Mouse (Mus musculus): Measurements from ENCODE around the gene Pdlim7. TPM values are rescaled to one million over a fixed set of nuclear protein-coding genes. Genes with fewer than 3 reads are reported as not detected.
A peak's percentile ranks its signal among the peaks of the same experiment; 100 is the strongest.

The Pdlim7 gene
- polyA plus RNA-seq, 1 experiment from 2014 or later, result 229 TPM

GRCm38 (mm10) chr13:55540933-55541332 is 27.5 kb upstream of the Pdlim7 start:
- H3K36me3 ChIP-seq (ENCODE audit: control insufficient read depth, insufficient read depth), result peaks cover 40% of the 10 kb centered on the region
- H3K9ac ChIP-seq (ENCODE audit: low read length), result no peak overlapping the region
- H3K27ac ChIP-seq (ENCODE audit: low read length), result no peak overlapping the region
- WGBS, result 90% methylated on average over 2 of the region's 2 CpGs
- no peak overlapping the region for H3K4me2 ChIP-seq (ENCODE audit: low read depth, low read length)
- ATAC-seq (replicated peaks; ENCODE audit: extremely low read depth, insufficient read depth, low FRiP score), result no peak
- H3K9me3 ChIP-seq (replicated peaks; ENCODE audit: control insufficient read depth, low read length), result no peaks in the 10 kb centered on the region
- H3K4me1 ChIP-seq (ENCODE audit: control insufficient read depth, insufficient read depth, low read length), result peaks cover 3% of the 10 kb centered on the region; the same call in 1 of the 2 replicates
- no peak overlapping the region for H3K4me3 ChIP-seq (ENCODE audit: low read length)
- no peaks in the 10 kb centered on the region for H3K27me3 ChIP-seq (ENCODE audit: control insufficient read depth, insufficient read depth, low read length)

DNA sequence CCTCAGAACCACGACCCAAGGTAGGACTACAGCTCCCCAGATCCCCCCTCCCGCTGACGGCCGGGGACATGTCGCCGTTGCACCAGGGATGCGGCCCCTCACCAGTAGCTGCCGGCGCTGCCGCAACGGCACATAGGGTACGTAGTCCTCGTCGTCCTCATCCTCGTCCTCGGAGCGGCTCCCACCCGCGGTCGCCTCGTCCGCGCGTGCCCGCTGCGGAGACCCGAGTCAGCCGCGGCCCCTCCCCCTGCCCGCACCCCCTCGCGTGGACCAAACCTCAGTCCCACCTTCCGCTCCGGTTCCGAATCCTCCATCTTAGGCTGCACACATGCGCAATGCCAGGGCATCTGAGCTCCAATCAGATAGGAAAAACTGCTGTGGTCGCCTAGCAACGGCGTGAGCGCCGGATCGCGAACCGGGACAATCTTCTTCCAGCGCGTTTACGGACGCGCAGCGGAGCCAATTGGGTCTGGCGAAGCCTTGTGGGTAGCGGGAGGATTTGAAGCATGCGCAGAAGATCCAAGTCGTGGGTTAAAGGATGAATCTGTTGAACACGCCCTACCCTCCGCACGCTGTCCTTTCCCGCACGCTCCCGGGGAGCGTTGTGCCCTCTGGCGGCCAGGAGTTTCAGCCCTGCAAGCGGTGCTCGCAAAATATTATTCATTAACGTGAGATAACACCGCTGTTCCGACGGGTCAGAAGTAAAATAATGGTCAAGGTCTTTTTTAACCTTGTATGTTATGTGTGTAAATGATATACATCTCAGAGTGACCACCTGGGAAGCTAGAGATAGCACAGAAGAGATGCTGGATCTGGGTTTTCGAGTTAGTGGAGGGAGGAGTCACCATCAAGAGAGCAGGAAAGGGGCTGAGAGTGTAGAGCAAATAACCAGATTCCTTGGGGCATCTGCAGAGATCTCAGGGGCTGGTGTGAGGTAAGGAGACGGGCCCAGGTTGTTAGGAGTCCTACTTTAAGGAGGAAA is 23.0 kb upstream of the Pdlim7 start, which contains the start of gene Ddx41:
Gene Ddx41, minus strand, starts transcription at position 465 of the 982 bp plus-strand sequence.
- 1% methylated on average over 69 of the region's 70 CpGs for WGBS

GRCm38 (mm10) chr13:55535796-55536193 is 22.3 kb upstream of the Pdlim7 start:
- H3K27ac ChIP-seq (ENCODE audit: low read length), result no peak overlapping the region
- ATAC-seq (replicated peaks; ENCODE audit: extremely low read depth, insufficient read depth, low FRiP score), result peak; percentile 5; the same call in 1 of the 2 replicates
- 18% methylated on average over 17 of the region's 17 CpGs for WGBS
- no peaks in the 10 kb centered on the region for H3K27me3 ChIP-seq (ENCODE audit: control insufficient read depth, insufficient read depth, low read length)
- peaks cover 52% of the 10 kb centered on the region for H3K36me3 ChIP-seq (ENCODE audit: control insufficient read depth, insufficient read depth)
- H3K9me3 ChIP-seq (replicated peaks; ENCODE audit: control insufficient read depth, low read length), result no peaks in the 10 kb centered on the region
- peaks cover 12% of the 10 kb centered on the region for H3K4me1 ChIP-seq (ENCODE audit: control insufficient read depth, insufficient read depth, low read length)
- peak overlapping the region; percentile 90 for H3K4me3 ChIP-seq (ENCODE audit: low read length)
- peak overlapping the region; percentile 94 for H3K4me2 ChIP-seq (ENCODE audit: low read depth, low read length)
- H3K9ac ChIP-seq (ENCODE audit: low read length), result peak overlapping the region; percentile 90

More for the DNA sequence above, 23.0 kb upstream of the Pdlim7 start, which contains the start of gene Ddx41:
- peak within 1 kb of the TSS; percentile 43; the same call in 1 of the 2 replicates for H3K27ac ChIP-seq (ENCODE audit: low read length)
- H3K27me3 ChIP-seq (ENCODE audit: control insufficient read depth, insufficient read depth, low read length), result no peaks in the 10 kb centered on the region
- H3K9me3 ChIP-seq (replicated peaks; ENCODE audit: control insufficient read depth, low read length), result no peaks in the 10 kb centered on the region
- H3K4me1 ChIP-seq (ENCODE audit: control insufficient read depth, insufficient read depth, low read length), result peaks cover 12% of the 10 kb centered on the region
- peak within 1 kb of the TSS; percentile 90 for H3K9ac ChIP-seq (ENCODE audit: low read length)
- H3K4me3 ChIP-seq (ENCODE audit: low read length), result peak within 1 kb of the TSS; percentile 90
- H3K36me3 ChIP-seq (ENCODE audit: control insufficient read depth, insufficient read depth), result peaks cover 52% of the 10 kb centered on the region
- peak; percentile 98 for ATAC-seq (replicated peaks; ENCODE audit: extremely low read depth, insufficient read depth, low FRiP score)
- peak within 1 kb of the TSS; percentile 94 for H3K4me2 ChIP-seq (ENCODE audit: low read depth, low read length)

- Histone ChIP-seq H3K36me3 (ENCODE audit: control insufficient read depth, insufficient read depth) (peaks cover 54% of the 10 kb centered on the region), H3K27ac (ENCODE audit: low read length) (no peak overlapping the region), H3K9me3 (replicated peaks; ENCODE audit: control insufficient read depth, low read length) (no peaks in the 10 kb centered on the region), H3K4me2 (ENCODE audit: low read depth, low read length) (peak overlapping the region; percentile 94), H3K9ac (ENCODE audit: low read length) (no peak overlapping the region), H3K27me3 (ENCODE audit: control insufficient read depth, insufficient read depth, low read length) (no peaks in the 10 kb centered on the region), H3K4me1 (ENCODE audit: control insufficient read depth, insufficient read depth, low read length) (peaks cover 12% of the 10 kb centered on the region), H3K4me3 (ENCODE audit: low read length) (no peak overlapping the region)
- whole genome bisulfite sequencing, result 92% methylated on average over 15 of the region's 15 CpGs
- no peak for ATAC-seq (replicated peaks; ENCODE audit: extremely low read depth, insufficient read depth, low FRiP score)
Observed at GRCm38 (mm10) chr13:55535191-55535590, 21.7 kb upstream of the Pdlim7 start.

DNA sequence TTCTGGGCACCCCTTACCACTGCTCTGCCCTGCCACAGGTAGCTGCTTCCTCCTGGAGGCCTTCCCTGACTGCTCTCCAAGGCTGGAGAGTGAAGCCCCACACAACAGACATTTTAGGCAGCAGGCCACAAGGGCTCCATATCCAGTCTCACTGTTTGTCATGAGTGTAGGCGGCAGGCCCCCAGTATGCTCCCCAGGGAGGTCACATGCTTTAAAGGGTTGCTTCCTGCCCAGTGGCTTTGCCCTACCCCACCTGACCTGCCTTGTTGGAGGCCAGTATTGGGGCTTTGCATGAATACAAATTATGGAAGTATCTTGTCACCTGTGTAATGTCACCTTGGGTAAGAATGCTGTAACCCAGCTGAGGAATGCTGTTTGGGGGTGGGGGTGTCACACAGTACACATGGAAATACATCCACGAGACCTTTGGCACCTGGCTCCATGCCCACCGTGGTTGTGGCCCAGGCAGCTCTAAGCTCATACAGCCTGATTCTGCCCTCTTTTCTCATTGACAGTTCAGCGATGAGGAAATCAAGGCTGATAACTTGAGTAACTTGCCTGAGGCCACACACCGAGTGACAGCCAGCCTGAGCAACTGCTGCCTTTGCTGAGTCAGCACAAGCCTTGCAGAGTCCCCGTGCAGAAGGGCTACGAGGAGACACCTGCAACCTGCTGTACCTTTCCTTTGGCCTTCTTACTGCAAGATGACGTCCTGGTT is 15.9 kb upstream of the Pdlim7 start, which contains the start of gene Dok3:
Gene Dok3, minus strand, starts transcription at position 99 of the 718 bp plus-strand sequence.
- Histone ChIP-seq H3K9ac (ENCODE audit: low read length) (no peak within 1 kb of the TSS), H3K36me3 (ENCODE audit: control insufficient read depth, insufficient read depth) (peaks cover 34% of the 10 kb centered on the region), H3K9me3 (replicated peaks; ENCODE audit: control insufficient read depth, low read length) (no peaks in the 10 kb centered on the region), H3K27me3 (ENCODE audit: control insufficient read depth, insufficient read depth, low read length) (no peaks in the 10 kb centered on the region), H3K27ac (ENCODE audit: low read length) (0 out of 2 replicates have a peak within 1 kb of the TSS, but pooled peaks have one; percentile 9), H3K4me2 (ENCODE audit: low read depth, low read length) (no peak within 1 kb of the TSS), H3K4me3 (ENCODE audit: low read length) (no peak within 1 kb of the TSS), H3K4me1 (ENCODE audit: control insufficient read depth, insufficient read depth, low read length) (no peaks in the 10 kb centered on the region)
- WGBS, result 70% methylated on average over 8 of the region's 8 CpGs
- ATAC-seq (replicated peaks; ENCODE audit: extremely low read depth, insufficient read depth, low FRiP score), result no peak

DNA sequence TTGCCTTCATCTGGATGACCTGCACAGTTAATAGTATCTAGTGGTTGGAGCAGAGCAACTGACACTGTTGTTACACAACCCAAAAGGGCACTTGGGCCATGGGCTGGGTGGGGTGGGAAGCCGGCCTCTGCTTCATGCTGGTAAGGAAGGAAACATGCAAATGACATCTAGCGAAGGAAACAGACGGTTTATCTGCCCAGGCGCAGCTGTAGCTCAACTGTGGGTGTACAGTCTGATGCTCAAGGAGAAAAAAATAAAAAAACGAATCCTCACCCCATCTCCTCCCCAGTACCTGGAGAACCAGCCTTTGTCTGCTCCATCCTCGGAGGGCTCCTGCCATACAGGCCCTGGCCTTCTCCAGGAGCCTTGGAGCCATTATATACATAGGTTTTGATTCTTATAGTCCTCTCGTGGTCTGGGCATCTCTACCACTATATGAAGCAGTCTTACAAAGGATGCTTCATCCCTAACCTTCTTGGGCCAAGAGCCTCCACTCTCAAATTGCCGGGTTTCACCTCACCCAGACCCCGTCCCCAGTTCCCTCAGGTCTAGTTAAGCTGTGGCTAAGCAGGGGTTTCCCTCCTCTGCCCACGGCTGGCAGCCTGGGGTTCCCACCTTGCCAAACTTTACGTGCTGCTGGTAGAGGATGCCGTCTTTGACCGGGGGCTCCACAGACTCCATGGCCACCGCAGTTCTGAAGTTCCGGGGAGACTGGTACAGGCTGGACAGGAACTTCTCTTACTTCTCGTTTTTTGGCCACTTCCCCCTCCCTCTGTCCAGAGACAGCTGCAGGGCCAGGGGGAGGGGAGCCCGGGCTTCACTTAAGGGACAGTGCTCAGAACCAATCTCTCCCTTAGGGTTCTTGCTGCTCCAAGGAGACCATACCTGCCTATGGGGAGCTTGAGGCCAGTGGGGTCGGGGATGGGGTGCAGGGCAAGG is 14.6 kb upstream of the Pdlim7 start:
- 69% methylated on average over 18 of the region's 18 CpGs for WGBS

DNA sequence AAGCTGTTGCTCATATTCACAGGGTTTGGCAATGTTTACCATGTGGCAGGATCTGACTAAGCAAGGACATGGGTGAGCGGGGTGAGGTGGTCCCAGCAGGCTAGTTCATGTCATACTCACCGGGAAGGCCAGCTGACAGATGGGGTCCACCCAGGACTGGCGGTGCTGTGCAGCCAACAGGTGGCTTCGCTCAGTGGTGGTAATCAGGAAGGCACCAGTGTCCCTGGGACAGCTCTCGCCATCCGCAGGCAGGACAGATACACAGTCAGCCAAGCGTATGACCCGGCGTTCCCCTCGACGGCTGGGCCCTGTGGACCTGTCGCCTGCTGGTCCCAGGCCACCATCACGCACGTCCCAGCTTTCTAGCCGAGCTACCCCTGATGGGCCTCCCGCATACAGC is 13.7 kb upstream of the Pdlim7 start:
- Histone ChIP-seq H3K9me3 (replicated peaks; ENCODE audit: control insufficient read depth, low read length) (no peaks in the 10 kb centered on the region), H3K36me3 (ENCODE audit: control insufficient read depth, insufficient read depth) (peaks cover 18% of the 10 kb centered on the region), H3K9ac (ENCODE audit: low read length) (no peak overlapping the region), H3K27ac (ENCODE audit: low read length) (no peak overlapping the region), H3K4me1 (ENCODE audit: control insufficient read depth, insufficient read depth, low read length) (no peaks in the 10 kb centered on the region; the same call in 1 of the 2 replicates), H3K4me2 (ENCODE audit: low read depth, low read length) (no peak overlapping the region), H3K27me3 (ENCODE audit: control insufficient read depth, insufficient read depth, low read length) (no peaks in the 10 kb centered on the region), H3K4me3 (ENCODE audit: low read length) (no peak overlapping the region)
- 82% methylated on average over 16 of the region's 16 CpGs for WGBS
- ATAC-seq (replicated peaks; ENCODE audit: extremely low read depth, insufficient read depth, low FRiP score), result no peak

More for the DNA sequence above, 14.6 kb upstream of the Pdlim7 start:
- Histone ChIP-seq H3K27ac (ENCODE audit: low read length) (0 out of 2 replicates have a peak overlapping the region, but pooled peaks have one; percentile 9), H3K9me3 (replicated peaks; ENCODE audit: control insufficient read depth, low read length) (no peaks in the 10 kb centered on the region), H3K4me1 (ENCODE audit: control insufficient read depth, insufficient read depth, low read length) (no peaks in the 10 kb centered on the region; the same call in 1 of the 2 replicates), H3K9ac (ENCODE audit: low read length) (no peak overlapping the region), H3K36me3 (ENCODE audit: control insufficient read depth, insufficient read depth) (peaks cover 23% of the 10 kb centered on the region), H3K4me2 (ENCODE audit: low read depth, low read length) (no peak overlapping the region), H3K27me3 (ENCODE audit: control insufficient read depth, insufficient read depth, low read length) (no peaks in the 10 kb centered on the region), H3K4me3 (ENCODE audit: low read length) (no peak overlapping the region)
- no peak for ATAC-seq (replicated peaks; ENCODE audit: extremely low read depth, insufficient read depth, low FRiP score)

All from heart, embryonic 16.5 days (tissue).